Mouse (Mus musculus): ENCODE measurements around the gene Rhot1. TPM values are rescaled to one million over a fixed set of nuclear protein-coding genes. Genes with fewer than 3 reads are reported as not detected.

Gene Rhot1
- 73.8 and 74.9 TPM in 2 replicates for polyA plus RNA-seq (2014; fragmentation: Nextera tagmentation; extraction: Ambion mirVana)

GRCm38 (mm10) chr11:80208860-80209800, at the start of gene Rhot1:
Gene Rhot1 (plus strand): TSS chr11:80209019.
- ATAC-seq (ENCODE audit: low FRiP score): peak; percentile 94
- peak; percentile 99 for DNase-seq (ENCODE audit: low spot score)
- Histone ChIP-seq H3K4me1 (replicated peaks; ENCODE audit: control insufficient read depth, insufficient read depth, low read length) (peaks cover 3% of the 10 kb centered on the region; the same call in 1 of the 2 replicates), H3K9ac (ENCODE audit: low read depth, low read length) (peak within 1 kb of the TSS; percentile 81), H3K9me3 (ENCODE audit: control insufficient read depth, low read length) (no peaks in the 10 kb centered on the region), H3K4me3 (ENCODE audit: low read depth, low read length) (peak within 1 kb of the TSS; percentile 96), H3K36me3 (ENCODE audit: control insufficient read depth, insufficient read depth, low read length) (no peaks in the 10 kb centered on the region), H3K27me3 (ENCODE audit: control insufficient read depth, insufficient read depth, low read length) (no peaks in the 10 kb centered on the region), H3K27ac (ENCODE audit: low read depth, low read length) (peak within 1 kb of the TSS; percentile 90), H3K4me2 (replicated peaks; ENCODE audit: low read depth, low read length) (peak within 1 kb of the TSS; percentile 38)
- WGBS: 0% methylated on average over 67 of the region's 78 CpGs

- 86% methylated on average over 4 of the region's 4 CpGs for WGBS
Observed at GRCm38 (mm10) chr11:80161041-80161440, 47.8 kb upstream of the Rhot1 start.

GRCm38 (mm10) chr11:80163362-80164116, 45.3 kb upstream of the Rhot1 start:
- no peak overlapping the region for H3K4me3 ChIP-seq (ENCODE audit: low read depth, low read length)

More at GRCm38 (mm10) chr11:80161041-80161440, 47.8 kb upstream of the Rhot1 start:
- Histone ChIP-seq H3K4me2 (replicated peaks; ENCODE audit: low read depth, low read length) (no peak overlapping the region), H3K9ac (ENCODE audit: low read depth, low read length) (no peak overlapping the region), H3K27ac (ENCODE audit: low read depth, low read length) (no peak overlapping the region), H3K4me3 (ENCODE audit: low read depth, low read length) (no peak overlapping the region), H3K9me3 (ENCODE audit: control insufficient read depth, low read length) (no peaks in the 10 kb centered on the region), H3K36me3 (ENCODE audit: control insufficient read depth, insufficient read depth, low read length) (no peaks in the 10 kb centered on the region), H3K27me3 (ENCODE audit: control insufficient read depth, insufficient read depth, low read length) (no peaks in the 10 kb centered on the region), H3K4me1 (replicated peaks; ENCODE audit: control insufficient read depth, insufficient read depth, low read length) (no peaks in the 10 kb centered on the region)
- DNase-seq (ENCODE audit: low spot score) (no peak), ATAC-seq (ENCODE audit: low FRiP score) (no peak)

GRCm38 (mm10) chr11:80164224-80164623, 44.6 kb upstream of the Rhot1 start:
- DNase-seq (ENCODE audit: low spot score): no peak
- Histone ChIP-seq H3K27ac (ENCODE audit: low read depth, low read length) (no peak overlapping the region), H3K27me3 (ENCODE audit: control insufficient read depth, insufficient read depth, low read length) (no peaks in the 10 kb centered on the region), H3K4me1 (replicated peaks; ENCODE audit: control insufficient read depth, insufficient read depth, low read length) (no peaks in the 10 kb centered on the region), H3K9ac (ENCODE audit: low read depth, low read length) (no peak overlapping the region), H3K36me3 (ENCODE audit: control insufficient read depth, insufficient read depth, low read length) (no peaks in the 10 kb centered on the region), H3K4me2 (replicated peaks; ENCODE audit: low read depth, low read length) (no peak overlapping the region), H3K4me3 (ENCODE audit: low read depth, low read length) (no peak overlapping the region), H3K9me3 (ENCODE audit: control insufficient read depth, low read length) (no peaks in the 10 kb centered on the region)
- WGBS: 47% methylated on average over 2 of the region's 2 CpGs
- no peak for ATAC-seq (ENCODE audit: low FRiP score)

More at GRCm38 (mm10) chr11:80163362-80164116, 45.3 kb upstream of the Rhot1 start:
- Histone ChIP-seq H3K4me1 (replicated peaks; ENCODE audit: control insufficient read depth, insufficient read depth, low read length) (no peaks in the 10 kb centered on the region), H3K27ac (ENCODE audit: low read depth, low read length) (no peak overlapping the region), H3K36me3 (ENCODE audit: control insufficient read depth, insufficient read depth, low read length) (no peaks in the 10 kb centered on the region), H3K4me2 (replicated peaks; ENCODE audit: low read depth, low read length) (no peak overlapping the region), H3K9me3 (ENCODE audit: control insufficient read depth, low read length) (no peaks in the 10 kb centered on the region), H3K9ac (ENCODE audit: low read depth, low read length) (no peak overlapping the region), H3K27me3 (ENCODE audit: control insufficient read depth, insufficient read depth, low read length) (no peaks in the 10 kb centered on the region)
- DNase-seq (ENCODE audit: low spot score): no peak
- 77% methylated on average over 7 of the region's 7 CpGs for WGBS
- ATAC-seq (ENCODE audit: low FRiP score): no peak

GRCm38 (mm10) chr11:80168121-80168520, 40.7 kb upstream of the Rhot1 start:
- H3K9ac ChIP-seq (ENCODE audit: low read depth, low read length): no peak overlapping the region
- no peak overlapping the region for H3K4me2 ChIP-seq (replicated peaks; ENCODE audit: low read depth, low read length)
- DNase-seq (ENCODE audit: low spot score): no peak
- no peaks in the 10 kb centered on the region for H3K4me1 ChIP-seq (replicated peaks; ENCODE audit: control insufficient read depth, insufficient read depth, low read length)
- no peaks in the 10 kb centered on the region for H3K36me3 ChIP-seq (ENCODE audit: control insufficient read depth, insufficient read depth, low read length)
- H3K9me3 ChIP-seq (ENCODE audit: control insufficient read depth, low read length): no peaks in the 10 kb centered on the region
- no peak for ATAC-seq (ENCODE audit: low FRiP score)
- no peak overlapping the region for H3K27ac ChIP-seq (ENCODE audit: low read depth, low read length)
- WGBS: 94% methylated on average over 9 of the region's 9 CpGs
- H3K27me3 ChIP-seq (ENCODE audit: control insufficient read depth, insufficient read depth, low read length): no peaks in the 10 kb centered on the region
- no peak overlapping the region for H3K4me3 ChIP-seq (ENCODE audit: low read depth, low read length)

GRCm38 (mm10) chr11:80168611-80169249, 40.1 kb upstream of the Rhot1 start:
- no peak for DNase-seq (ENCODE audit: low spot score)
- ATAC-seq (ENCODE audit: low FRiP score): no peak
- WGBS: 83% methylated on average over 4 of the region's 4 CpGs
- no peak overlapping the region for H3K27ac ChIP-seq (ENCODE audit: low read depth, low read length)
- no peaks in the 10 kb centered on the region for H3K4me1 ChIP-seq (replicated peaks; ENCODE audit: control insufficient read depth, insufficient read depth, low read length)
- H3K27me3 ChIP-seq (ENCODE audit: control insufficient read depth, insufficient read depth, low read length): no peaks in the 10 kb centered on the region
- no peak overlapping the region for H3K4me3 ChIP-seq (ENCODE audit: low read depth, low read length)
- no peaks in the 10 kb centered on the region for H3K9me3 ChIP-seq (ENCODE audit: control insufficient read depth, low read length)
- no peak overlapping the region for H3K4me2 ChIP-seq (replicated peaks; ENCODE audit: low read depth, low read length)
- H3K36me3 ChIP-seq (ENCODE audit: control insufficient read depth, insufficient read depth, low read length): no peaks in the 10 kb centered on the region
- H3K9ac ChIP-seq (ENCODE audit: low read depth, low read length): no peak overlapping the region

- Histone ChIP-seq H3K4me3 (ENCODE audit: low read depth, low read length) (no peak overlapping the region), H3K27ac (ENCODE audit: low read depth, low read length) (no peak overlapping the region), H3K9ac (ENCODE audit: low read depth, low read length) (no peak overlapping the region), H3K9me3 (ENCODE audit: control insufficient read depth, low read length) (no peaks in the 10 kb centered on the region), H3K27me3 (ENCODE audit: control insufficient read depth, insufficient read depth, low read length) (no peaks in the 10 kb centered on the region), H3K4me1 (replicated peaks; ENCODE audit: control insufficient read depth, insufficient read depth, low read length) (no peaks in the 10 kb centered on the region), H3K36me3 (ENCODE audit: control insufficient read depth, insufficient read depth, low read length) (no peaks in the 10 kb centered on the region), H3K4me2 (replicated peaks; ENCODE audit: low read depth, low read length) (no peak overlapping the region)
- DNase-seq (ENCODE audit: low spot score) (no peak), ATAC-seq (ENCODE audit: low FRiP score) (no peak)
- 83% methylated on average over 3 of the region's 3 CpGs for WGBS
Observed at GRCm38 (mm10) chr11:80169629-80170028, 39.2 kb upstream of the Rhot1 start.

GRCm38 (mm10) chr11:80170351-80170750, 38.5 kb upstream of the Rhot1 start:
- Histone ChIP-seq H3K4me3 (ENCODE audit: low read depth, low read length) (no peak overlapping the region), H3K9ac (ENCODE audit: low read depth, low read length) (no peak overlapping the region), H3K36me3 (ENCODE audit: control insufficient read depth, insufficient read depth, low read length) (no peaks in the 10 kb centered on the region), H3K27ac (ENCODE audit: low read depth, low read length) (no peak overlapping the region), H3K4me2 (replicated peaks; ENCODE audit: low read depth, low read length) (no peak overlapping the region), H3K9me3 (ENCODE audit: control insufficient read depth, low read length) (no peaks in the 10 kb centered on the region), H3K4me1 (replicated peaks; ENCODE audit: control insufficient read depth, insufficient read depth, low read length) (no peaks in the 10 kb centered on the region), H3K27me3 (ENCODE audit: control insufficient read depth, insufficient read depth, low read length) (no peaks in the 10 kb centered on the region)
- no peak for ATAC-seq (ENCODE audit: low FRiP score)
- 73% methylated on average over 5 of the region's 5 CpGs for WGBS
- DNase-seq (ENCODE audit: low spot score): no peak

Measured in hindbrain, embryonic 11.5 days (tissue).